Mouse (Mus musculus) CH12.LX (cell line): ENCODE results near the gene Vegfb.

Experiments
- CTCF ChIP-seq, 2 experiments: IDR thresholded peaks in 1 of 2; conservative IDR thresholded peaks in 1 of 2; 2 replicates each; pipeline ENCODE4 v1.5.1; 2011 to 2012; ENCODE audit warnings: low read depth in 2 of 2, low read length in 2 of 2, improper control_type of control experiment in 1 of 2, inconsistent platforms in 1 of 2, mild to moderate bottlenecking in 1 of 2, moderate library complexity in 1 of 2
- ELF1 ChIP-seq: IDR thresholded peaks from 2 replicates; pipeline ENCODE4 v1.6.1; 2014; ENCODE audit warnings: low read depth, mild to moderate bottlenecking, inconsistent platforms, low read length, improper control_type of control experiment
- EP300 ChIP-seq: IDR thresholded peaks from 2 replicates; pipeline ENCODE4 v1.6.1; 2011; ENCODE audit warnings: low read length, improper control_type of control experiment
- MXI1 ChIP-seq: IDR thresholded peaks from 2 replicates; pipeline ENCODE4 v1.6.1; 2011; ENCODE audit warnings: mild to moderate bottlenecking, low read depth, low read length, improper control_type of control experiment
- MYC ChIP-seq: IDR thresholded peaks from 2 replicates; pipeline ENCODE4 v1.6.1; 2011; ENCODE audit warnings: low read depth, mild to moderate bottlenecking, improper control_type of control experiment, low read length
- POLR2A ChIP-seq: IDR thresholded peaks from 2 replicates; pipeline ENCODE4 v1.6.1; 2011; ENCODE audit warnings: low read depth, mild to moderate bottlenecking, improper control_type of control experiment, low read length
- POLR2AphosphoS2 ChIP-seq: IDR thresholded peaks from 2 replicates; pipeline ENCODE4 v1.6.1; 2011; ENCODE audit warnings: low read depth, low read length, improper control_type of control experiment
- RAD21 ChIP-seq: IDR thresholded peaks from 2 replicates; pipeline ENCODE4 v1.6.1; 2011; ENCODE audit warnings: low read depth, mild to moderate bottlenecking, low read length, improper control_type of control experiment, moderate library complexity
- SIN3A ChIP-seq: IDR thresholded peaks from 2 replicates; pipeline ENCODE4 v1.6.1; 2012; ENCODE audit warnings: low read length, improper control_type of control experiment, inconsistent platforms
- TBP ChIP-seq: conservative IDR thresholded peaks from 2 replicates; pipeline ENCODE4 v1.6.1; 2011; ENCODE audit warnings: low read depth, low read length, improper control_type of control experiment
- TCF12 ChIP-seq: IDR thresholded peaks from 2 replicates; pipeline ENCODE4 v1.6.1; 2014; ENCODE audit warnings: low read depth, mild to moderate bottlenecking, inconsistent platforms, low read length, improper control_type of control experiment
- USF1 ChIP-seq: IDR thresholded peaks from 2 replicates; pipeline ENCODE4 v1.6.1; 2014; ENCODE audit warnings: low read depth, mild to moderate bottlenecking, inconsistent platforms, low read length, improper control_type of control experiment
- ZMIZ1 ChIP-seq: IDR thresholded peaks from 2 replicates; pipeline ENCODE4 v1.6.1; 2012; ENCODE audit warnings: low read depth, mild to moderate bottlenecking, inconsistent platforms, low read length, improper control_type of control experiment
- ZNF384 ChIP-seq: IDR thresholded peaks from 2 replicates; pipeline ENCODE4 v1.6.1; 2012; ENCODE audit warnings: low read depth, low read length, improper control_type of control experiment, inconsistent platforms

GRCm38 (mm10) chr19:6975537-6976521 is 11.6 kb downstream of the Vegfb start, which contains the start of gene Plcb3:
- TF ChIP-seq CTCF (conservative IDR thresholded peaks at IDR 0.05 in 1 of 2, IDR thresholded peaks at IDR 0.05 in 1 of 2; ENCODE audit: low read depth in 2 of 2, low read length in 2 of 2) = peak in 1 of 2 experiments; percentile 39; a peak in 2 of 4 replicates
- no peak for TF ChIP-seq MYC
- TF ChIP-seq ELF1 = peak; percentile 42
- TF ChIP-seq POLR2AphosphoS2 = no peak
- no peak for TF ChIP-seq ZNF384
- TF ChIP-seq TCF12 = peak; percentile 77
- no peak for TF ChIP-seq ZMIZ1
- peak; percentile 20; the same call in 1 of the 2 replicates for TF ChIP-seq POLR2A
- no peak for TF ChIP-seq USF1
- TF ChIP-seq SIN3A = peak; percentile 72
- TF ChIP-seq TBP = no peak
- TF ChIP-seq EP300 = 0 out of 2 replicates have a peak, but pooled peaks have one; percentile 8
- no peak for TF ChIP-seq RAD21
- TF ChIP-seq MXI1 = peak; percentile 13; the same call in 1 of the 2 replicates
